Mouse (Mus musculus) heart, embryonic 13.5 days (tissue): ENCODE measurements around the gene Mrtfa. TPM values are rescaled to one million over a fixed set of nuclear protein-coding genes. Genes with fewer than 3 reads are reported as not detected.

Source experiments
- ATAC-seq: fragments of 200-750 bp; cut with Nextera tagmentation; 2 replicates; pipeline ENCODE4 v1.8.0; 2017; ENCODE audit warnings: moderate TSS enrichment; ENCODE audit not compliant: insufficient number of reproducible peaks, low FRiP score, low TSS enrichment; ENCODE audit errors: extremely low read depth
- H3K27ac ChIP-seq: fragments of 300-500 bp; sonication (generic); replicated peaks from 2 replicates; pipeline ENCODE4 v1.5.1; 2015; ENCODE audit warnings: moderate library complexity, mild to moderate bottlenecking, inconsistent platforms
- H3K27me3 ChIP-seq: fragments of 300-500 bp; sonication (generic); replicated peaks from 2 replicates; pipeline ENCODE4 v1.6.1; 2015; ENCODE audit warnings: mild to moderate bottlenecking, inconsistent platforms
- H3K36me3 ChIP-seq: fragments of 300-500 bp; sonication (generic); 2 replicates; pipeline ENCODE4 v1.6.1; 2015; ENCODE audit warnings: mild to moderate bottlenecking, inconsistent platforms
- H3K4me1 ChIP-seq: fragments of 300-500 bp; sonication (generic); 2 replicates; pipeline ENCODE4 v1.6.1; 2015; ENCODE audit warnings: inconsistent platforms
- H3K4me2 ChIP-seq: fragments of 300-500 bp; sonication (generic); 2 replicates; pipeline ENCODE4 v1.6.1; 2015; ENCODE audit warnings: inconsistent platforms, mild to moderate bottlenecking, moderate library complexity
- H3K4me3 ChIP-seq: fragments of 300-500 bp; sonication (generic); 2 replicates; pipeline ENCODE4 v1.5.1; 2015; ENCODE audit warnings: moderate library complexity, mild to moderate bottlenecking, inconsistent platforms
- H3K9ac ChIP-seq: fragments of 300-500 bp; sonication (generic); 2 replicates; pipeline ENCODE4 v1.6.1; 2015; ENCODE audit warnings: inconsistent platforms, mild to moderate bottlenecking, moderate library complexity
- H3K9me3 ChIP-seq: fragments of 300-500 bp; sonication (generic); 2 replicates; pipeline ENCODE4 v1.6.1; 2016; ENCODE audit warnings: inconsistent platforms
- WGBS: fragments of 180-500 bp; shearing (Covaris S2); methylation state at CpG from one replicate; pipeline ENCODE4 v1.1.7; 2015; ENCODE audit warnings: mixed read lengths; 5-methylcytosine and 5-hydroxymethylcytosine counted together
- polyA plus RNA-seq: library from polyadenylated mRNA; unstranded; fragments of >200 nt; fragmentation: Nextera tagmentation; extraction: Ambion mirVana; gene quantifications from 2 replicates; pipeline ENCODE4 v1.2.1, GENCODE M21; 2015

The Mrtfa gene
- polyA plus RNA-seq, 1 experiment from 2014 or later: 13.9 TPM

DNA sequence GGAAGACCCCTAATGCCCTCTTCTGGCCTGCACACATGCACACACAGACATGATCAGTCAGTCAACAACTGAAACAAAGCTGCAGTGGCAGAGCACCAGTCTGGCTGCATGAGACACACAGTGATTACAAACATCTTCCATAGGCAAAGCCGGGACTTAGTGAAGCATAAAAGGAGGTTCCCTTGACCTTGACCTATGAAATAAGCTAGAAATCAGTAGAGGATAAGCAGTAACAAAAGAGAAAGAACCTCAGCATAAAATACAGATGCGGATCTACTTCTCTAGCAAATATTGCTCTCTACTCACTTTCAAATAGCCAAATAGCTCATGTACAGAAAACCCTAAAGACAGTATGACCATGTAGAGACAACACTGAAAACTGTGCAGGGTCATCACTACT lies 68.5 kb downstream of the Mrtfa start:
- 0 out of 2 replicates have a peak, but pooled peaks cover 3% of the 10 kb centered on the region for H3K36me3 ChIP-seq
- WGBS: 68% methylated on average over 2 of the region's 2 CpGs

DNA sequence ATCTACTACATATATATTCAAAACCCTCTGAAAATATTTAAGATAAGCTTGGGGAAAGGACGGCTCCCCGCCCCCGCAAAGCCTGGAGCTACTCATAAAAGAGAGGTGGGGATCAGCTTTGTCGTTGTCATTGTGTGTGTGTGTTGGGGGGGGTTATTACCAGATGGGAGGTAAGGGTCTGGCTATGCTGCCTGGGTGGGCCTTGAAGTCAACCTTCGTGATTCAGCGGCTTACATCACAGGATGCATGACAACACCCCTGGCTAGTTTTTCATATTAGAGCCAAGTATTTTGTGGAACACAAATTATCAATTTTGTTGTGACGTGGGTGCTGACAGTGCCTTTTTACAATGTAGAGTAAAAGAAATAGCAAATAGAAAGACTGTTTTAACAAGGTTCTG lies 69.6 kb downstream of the Mrtfa start:
- 85% methylated on average over 7 of the region's 7 CpGs for WGBS
- Histone ChIP-seq H3K4me3 (no peak overlapping the region), H3K9me3 (no peaks in the 10 kb centered on the region), H3K36me3 (peaks cover 9% of the 10 kb centered on the region; the same call in 1 of the 2 replicates), H3K9ac (no peak overlapping the region), H3K4me1 (peaks cover 15% of the 10 kb centered on the region), H3K27ac (no peak overlapping the region), H3K4me2 (no peak overlapping the region), H3K27me3 (no peaks in the 10 kb centered on the region)
- no peak for ATAC-seq

More for the DNA sequence above, 68.5 kb downstream of the Mrtfa start:
- Histone ChIP-seq H3K4me2 (no peak overlapping the region), H3K4me1 (peaks cover 15% of the 10 kb centered on the region), H3K27ac (no peak overlapping the region), H3K27me3 (no peaks in the 10 kb centered on the region), H3K4me3 (no peak overlapping the region), H3K9ac (no peak overlapping the region), H3K9me3 (no peaks in the 10 kb centered on the region)
- no peak for ATAC-seq

DNA sequence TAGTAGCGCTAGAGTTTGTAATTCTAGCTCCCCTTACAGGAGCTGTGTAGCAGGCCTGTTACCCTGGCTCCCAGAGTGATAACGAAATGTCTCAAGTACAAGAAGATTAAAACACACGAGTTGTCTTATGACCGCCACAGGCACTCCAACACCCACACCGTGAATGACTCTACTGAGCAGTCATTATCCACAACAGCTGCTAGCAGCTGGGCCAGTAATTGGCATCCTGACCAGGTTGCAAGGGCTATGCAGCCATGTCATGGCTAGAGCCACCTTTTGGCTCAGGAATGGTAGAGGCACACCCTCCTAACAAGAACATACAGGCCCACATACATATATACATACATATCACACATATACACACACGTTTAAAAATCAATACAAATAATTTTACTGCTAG lies 70.4 kb downstream of the Mrtfa start:
- no peaks in the 10 kb centered on the region for H3K27me3 ChIP-seq
- no peak overlapping the region for H3K4me2 ChIP-seq
- WGBS: 56% methylated on average over 6 of the region's 6 CpGs
- H3K9ac ChIP-seq: no peak overlapping the region
- H3K4me3 ChIP-seq: no peak overlapping the region
- H3K36me3 ChIP-seq: peaks cover 14% of the 10 kb centered on the region; the same call in 1 of the 2 replicates
- H3K4me1 ChIP-seq: peaks cover 15% of the 10 kb centered on the region
- no peak overlapping the region for H3K27ac ChIP-seq
- ATAC-seq: no peak
- no peaks in the 10 kb centered on the region for H3K9me3 ChIP-seq

DNA sequence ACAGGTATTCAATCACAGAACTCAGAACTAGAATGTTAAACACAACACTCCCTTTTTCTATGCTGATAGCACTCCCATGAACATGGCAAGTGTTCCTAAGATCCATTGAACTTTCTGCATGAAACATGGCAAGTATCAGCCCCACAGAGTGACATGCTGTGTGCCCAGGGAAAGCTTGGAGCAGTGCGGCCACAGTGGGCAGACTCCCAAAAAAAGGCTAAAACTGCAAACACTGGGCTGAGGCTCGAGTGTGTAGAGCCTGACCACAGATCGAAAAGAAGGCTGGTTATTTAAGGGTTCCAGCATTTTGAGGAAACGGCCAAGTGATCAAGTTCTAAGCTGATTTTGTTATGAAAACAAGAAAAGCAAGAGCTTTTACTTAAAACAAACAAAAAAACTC lies 72.3 kb downstream of the Mrtfa start:
- H3K36me3 ChIP-seq: peaks cover 16% of the 10 kb centered on the region; the same call in 1 of the 2 replicates
- no peaks in the 10 kb centered on the region for H3K9me3 ChIP-seq
- H3K9ac ChIP-seq: no peak overlapping the region
- no peak overlapping the region for H3K4me2 ChIP-seq
- 75% methylated on average over 4 of the region's 4 CpGs for WGBS
- no peaks in the 10 kb centered on the region for H3K27me3 ChIP-seq
- no peak for ATAC-seq
- H3K4me1 ChIP-seq: peaks cover 15% of the 10 kb centered on the region
- H3K4me3 ChIP-seq: no peak overlapping the region
- H3K27ac ChIP-seq: no peak overlapping the region

DNA sequence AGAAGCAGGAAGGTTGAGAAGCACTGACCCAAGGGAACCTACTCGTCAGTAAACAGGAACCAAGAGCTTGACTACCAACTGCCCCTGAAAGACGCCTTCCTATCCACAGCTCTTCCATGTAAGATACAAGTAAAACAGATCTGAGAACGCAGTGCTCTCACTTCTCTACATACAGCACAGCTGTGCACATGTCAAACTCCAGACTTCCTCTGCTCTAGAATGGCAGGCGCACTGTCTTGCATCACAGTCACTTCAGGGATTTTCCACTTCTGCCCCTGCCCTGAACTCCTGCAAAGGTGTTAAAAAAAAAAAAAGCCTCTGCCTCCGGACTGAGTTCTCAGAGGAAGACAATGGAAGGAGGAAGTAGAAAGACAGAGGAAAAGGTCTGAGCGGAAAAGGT lies 78.0 kb downstream of the Mrtfa start:
- no peak overlapping the region for H3K4me3 ChIP-seq
- ATAC-seq: peak; percentile 46; the same call in 1 of the 2 replicates
- H3K36me3 ChIP-seq: peaks cover 16% of the 10 kb centered on the region; the same call in 1 of the 2 replicates
- 23% methylated on average over 6 of the region's 6 CpGs for WGBS
- no peak overlapping the region for H3K9ac ChIP-seq
- peak overlapping the region; percentile 61 for H3K27ac ChIP-seq
- H3K9me3 ChIP-seq: no peaks in the 10 kb centered on the region
- peaks cover 33% of the 10 kb centered on the region for H3K4me1 ChIP-seq
- no peaks in the 10 kb centered on the region for H3K27me3 ChIP-seq
- H3K4me2 ChIP-seq: no peak overlapping the region

DNA sequence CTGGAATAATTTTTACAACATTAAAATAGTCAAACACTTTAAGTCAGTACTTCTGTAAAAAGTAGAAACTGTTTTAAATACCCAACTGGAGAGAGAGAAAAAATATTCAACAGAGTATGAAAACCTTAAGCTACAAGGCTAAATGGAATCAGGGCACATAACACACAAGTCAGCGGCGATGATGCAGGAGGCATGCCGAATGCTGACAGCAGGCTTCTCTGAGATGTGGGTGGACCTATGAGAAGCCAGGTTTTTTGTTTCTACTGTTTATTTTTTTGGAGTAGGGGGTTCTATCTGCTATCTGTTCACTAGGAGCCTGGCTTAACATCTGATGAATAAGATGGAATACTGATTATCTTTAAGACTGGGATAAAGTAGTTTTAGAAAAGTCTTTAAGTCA lies 80.2 kb downstream of the Mrtfa start:
- ATAC-seq: no peak
- H3K27me3 ChIP-seq: no peaks in the 10 kb centered on the region
- H3K4me3 ChIP-seq: no peak overlapping the region
- peaks cover 46% of the 10 kb centered on the region for H3K4me1 ChIP-seq
- H3K4me2 ChIP-seq: no peak overlapping the region
- peaks cover 3% of the 10 kb centered on the region; the same call in 1 of the 2 replicates for H3K36me3 ChIP-seq
- H3K27ac ChIP-seq: no peak overlapping the region
- H3K9ac ChIP-seq: no peak overlapping the region
- WGBS: 66% methylated on average over 3 of the region's 3 CpGs
- H3K9me3 ChIP-seq: no peaks in the 10 kb centered on the region

DNA sequence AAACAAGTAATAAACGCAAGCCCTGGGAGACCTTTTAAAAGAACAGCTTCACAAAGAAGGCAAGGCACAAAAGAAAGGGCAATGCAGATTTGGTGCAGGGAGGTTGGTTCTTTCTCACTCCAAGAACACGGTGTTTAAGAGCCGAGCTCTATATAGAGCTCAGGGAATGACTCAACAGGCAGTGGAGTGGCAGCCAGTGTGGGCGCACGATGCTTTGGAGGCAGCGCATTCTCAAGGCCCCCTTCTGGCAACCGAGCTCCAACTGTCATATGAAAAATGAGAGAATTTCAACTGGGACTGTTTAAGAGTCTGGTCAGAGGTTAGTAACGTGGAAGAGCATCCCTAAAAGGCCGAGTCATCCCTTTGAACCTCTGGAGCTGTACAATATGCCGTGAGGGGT lies 84.6 kb downstream of the Mrtfa start:
- Histone ChIP-seq H3K9ac (no peak overlapping the region), H3K4me1 (peaks cover 65% of the 10 kb centered on the region), H3K36me3 (no peaks in the 10 kb centered on the region), H3K4me2 (no peak overlapping the region), H3K27me3 (no peaks in the 10 kb centered on the region), H3K4me3 (no peak overlapping the region), H3K9me3 (no peaks in the 10 kb centered on the region), H3K27ac (no peak overlapping the region)
- WGBS: 43% methylated on average over 10 of the region's 10 CpGs
- ATAC-seq: no peak

DNA sequence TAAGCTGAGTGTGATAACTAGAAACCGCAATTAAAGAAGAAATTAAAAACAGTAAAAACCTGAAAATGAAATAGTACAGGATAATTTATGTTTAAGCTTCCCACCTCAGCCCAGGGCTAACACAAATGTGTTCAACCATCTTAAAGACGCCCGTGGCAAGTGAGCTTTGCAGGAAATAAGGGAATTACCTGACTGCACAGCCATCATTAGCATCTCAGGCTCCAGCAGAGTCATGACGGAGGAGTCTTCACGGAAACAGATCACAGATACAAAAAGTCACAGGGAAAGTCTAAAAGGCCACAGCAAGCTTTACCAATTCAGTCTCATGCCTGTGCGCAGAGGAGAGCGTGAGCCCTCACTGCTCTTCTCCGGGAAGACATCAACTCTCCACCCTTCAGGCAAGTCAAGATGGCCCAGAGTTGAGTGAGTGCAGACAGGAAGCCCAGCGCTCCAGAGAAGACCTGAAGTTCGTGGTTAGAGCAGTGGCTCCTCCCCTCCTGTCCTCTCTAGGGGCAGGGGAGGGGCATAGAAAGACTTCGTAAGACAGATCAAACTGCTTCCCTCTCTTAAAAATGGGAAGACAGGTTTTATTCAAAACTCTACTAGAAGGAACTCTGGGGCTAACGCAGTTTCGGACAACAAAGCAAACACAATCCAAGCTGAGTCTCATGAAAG lies 85.8 kb downstream of the Mrtfa start:
- ATAC-seq: no peak
- Histone ChIP-seq H3K9ac (peak overlapping the region; percentile 37; the same call in 1 of the 2 replicates), H3K4me1 (peaks cover 69% of the 10 kb centered on the region)

DNA sequence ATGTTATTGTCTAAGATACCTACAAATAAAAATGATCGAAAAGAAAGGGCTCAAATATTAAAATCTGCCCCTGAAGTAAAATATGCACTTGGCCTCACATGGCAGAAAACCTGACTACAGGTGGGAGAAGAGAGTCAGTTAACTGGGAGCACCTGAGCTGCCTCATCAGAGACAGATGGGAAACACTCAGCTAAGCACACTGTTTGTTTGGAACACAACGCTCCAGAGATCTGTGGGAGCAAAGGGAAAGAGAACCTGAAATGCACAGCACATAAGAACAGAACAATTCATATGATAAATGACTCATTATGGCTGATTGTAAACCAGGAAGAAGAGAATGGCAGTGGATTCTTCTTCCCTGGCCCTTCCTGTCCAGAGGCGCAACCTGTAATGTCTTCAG lies 87.1 kb downstream of the Mrtfa start:
- 77% methylated on average over 3 of the region's 3 CpGs for WGBS
- Histone ChIP-seq H3K9ac (no peak overlapping the region), H3K4me2 (peak overlapping the region; percentile 42)

More for the DNA sequence above, 85.8 kb downstream of the Mrtfa start:
- H3K27ac ChIP-seq: peak overlapping the region; percentile 1; the same call in 1 of the 2 replicates
- 36% methylated on average over 13 of the region's 13 CpGs for WGBS
- H3K4me3 ChIP-seq: peak overlapping the region; percentile 24
- H3K4me2 ChIP-seq: peak overlapping the region; percentile 54
- H3K36me3 ChIP-seq: no peaks in the 10 kb centered on the region
- no peaks in the 10 kb centered on the region for H3K27me3 ChIP-seq
- H3K9me3 ChIP-seq: no peaks in the 10 kb centered on the region

DNA sequence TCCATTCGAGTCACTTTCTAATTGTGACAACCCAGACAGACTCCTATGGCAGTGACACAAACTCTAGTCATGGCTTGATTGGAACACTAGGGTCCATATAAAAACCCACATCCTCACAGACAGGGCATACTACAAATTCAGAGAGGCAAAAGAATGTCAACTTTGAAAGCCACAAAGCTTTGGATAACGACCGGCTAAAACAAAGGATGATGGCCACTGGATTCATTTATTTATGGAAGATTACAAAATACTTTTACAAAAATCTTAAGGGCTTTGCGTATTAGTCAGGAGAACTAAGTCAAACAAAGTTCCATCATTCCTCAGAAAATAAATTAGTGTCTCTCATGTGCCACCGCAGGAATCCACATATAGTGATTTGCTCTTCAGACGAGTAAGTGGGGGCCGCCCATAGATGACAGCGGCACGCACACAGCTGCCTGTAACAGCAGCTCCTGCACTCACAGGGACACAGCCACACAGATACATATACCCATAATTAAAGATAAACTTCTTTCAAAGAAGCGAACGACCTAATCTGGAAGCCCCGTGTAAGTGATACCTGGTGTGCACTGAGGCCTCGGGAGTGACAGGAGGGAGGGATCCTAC lies 88.2 kb downstream of the Mrtfa start:
- 61% methylated on average over 13 of the region's 13 CpGs for WGBS
- no peaks in the 10 kb centered on the region for H3K36me3 ChIP-seq
- H3K4me1 ChIP-seq: peaks cover 57% of the 10 kb centered on the region
- no peak overlapping the region for H3K27ac ChIP-seq
- no peak overlapping the region for H3K4me3 ChIP-seq
- H3K9me3 ChIP-seq: no peaks in the 10 kb centered on the region
- H3K27me3 ChIP-seq: no peaks in the 10 kb centered on the region
- no peak for ATAC-seq
- no peak overlapping the region for H3K4me2 ChIP-seq
- no peak overlapping the region for H3K9ac ChIP-seq

More for the DNA sequence above, 87.1 kb downstream of the Mrtfa start:
- Histone ChIP-seq H3K9me3 (no peaks in the 10 kb centered on the region), H3K27ac (no peak overlapping the region), H3K4me1 (peaks cover 59% of the 10 kb centered on the region), H3K27me3 (no peaks in the 10 kb centered on the region), H3K4me3 (no peak overlapping the region), H3K36me3 (no peaks in the 10 kb centered on the region)
- ATAC-seq: no peak

DNA sequence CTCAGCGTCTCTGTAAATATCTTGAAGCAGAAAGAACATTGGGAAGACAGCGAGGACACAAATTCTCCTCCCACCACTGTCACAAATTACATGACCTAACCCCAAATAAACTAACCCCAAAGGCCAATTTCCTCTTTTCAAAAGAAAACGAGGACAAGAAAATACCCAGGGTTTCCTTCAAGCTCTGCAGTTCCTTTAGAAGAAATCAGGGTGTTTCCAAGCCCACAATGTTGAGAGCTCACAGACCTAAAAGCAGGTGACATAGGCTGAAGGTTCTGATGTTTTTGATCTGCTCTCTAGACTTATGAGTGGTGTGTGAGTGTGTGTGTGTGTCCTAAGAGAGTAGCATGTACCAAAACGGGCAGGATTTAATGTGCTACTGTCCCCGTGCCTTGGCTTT lies 89.2 kb downstream of the Mrtfa start:
- H3K27ac ChIP-seq: no peak overlapping the region
- WGBS: 69% methylated on average over 5 of the region's 5 CpGs
- no peak overlapping the region for H3K4me3 ChIP-seq
- no peaks in the 10 kb centered on the region for H3K9me3 ChIP-seq
- ATAC-seq: no peak
- H3K27me3 ChIP-seq: no peaks in the 10 kb centered on the region
- H3K36me3 ChIP-seq: no peaks in the 10 kb centered on the region
- peaks cover 65% of the 10 kb centered on the region for H3K4me1 ChIP-seq
- H3K4me2 ChIP-seq: no peak overlapping the region
- H3K9ac ChIP-seq: no peak overlapping the region

DNA sequence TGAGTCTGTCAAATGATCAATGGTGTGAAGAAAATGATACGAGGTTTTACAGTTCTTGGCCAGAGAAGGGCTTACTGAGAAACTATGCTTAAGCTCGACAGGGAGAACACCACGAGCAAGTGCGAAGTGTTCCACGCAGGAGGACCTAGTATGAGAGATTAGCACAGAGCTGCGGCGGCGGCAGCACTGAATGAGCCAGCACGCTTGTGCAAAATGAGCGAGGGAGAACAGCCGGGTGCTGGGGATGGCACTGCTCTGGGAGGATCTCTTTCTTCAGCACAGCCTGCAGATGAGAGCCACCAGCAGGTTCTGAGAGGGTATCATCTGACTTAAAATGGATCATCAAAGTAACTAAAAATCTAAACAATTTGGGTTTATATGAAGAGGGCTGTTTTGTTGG lies 91.3 kb downstream of the Mrtfa start:
- no peak overlapping the region for H3K9ac ChIP-seq
- 60% methylated on average over 11 of the region's 11 CpGs for WGBS
- no peak for ATAC-seq
- H3K27me3 ChIP-seq: no peaks in the 10 kb centered on the region
- no peaks in the 10 kb centered on the region for H3K9me3 ChIP-seq
- no peak overlapping the region for H3K4me3 ChIP-seq
- no peak overlapping the region for H3K4me2 ChIP-seq
- peaks cover 51% of the 10 kb centered on the region for H3K4me1 ChIP-seq
- no peaks in the 10 kb centered on the region for H3K36me3 ChIP-seq
- H3K27ac ChIP-seq: no peak overlapping the region
